Mouse (Mus musculus) embryonic facial prominence, embryonic 14.5 days (tissue): Measurements from ENCODE around the gene Dll1. TPM values are rescaled to one million over a fixed set of nuclear protein-coding genes. Genes with fewer than 3 reads are reported as not detected.

ENCODE experiments used
- ATAC-seq: fragments of 200-750 bp; cut with Nextera tagmentation; 2 replicates; pipeline ENCODE4 v1.8.0; 2017; ENCODE audit warnings: low read depth, moderate number of reproducible peaks, moderate TSS enrichment
- DNase-seq: peaks from one replicate; pipeline ENCODE4 v3.0.0-alpha.2; 2015; ENCODE audit warnings: low spot score
- H3K27ac ChIP-seq: fragments of 300-500 bp; sonication (generic); replicated peaks from 2 replicates; pipeline ENCODE4 v1.5.1; 2014; ENCODE audit warnings: low read depth, mild to moderate bottlenecking, low read length, moderate library complexity
- H3K27me3 ChIP-seq: fragments of 300-500 bp; sonication (generic); replicated peaks from 2 replicates; pipeline ENCODE4 v1.6.1; 2014; ENCODE audit warnings: low read length; ENCODE audit not compliant: control insufficient read depth, insufficient read depth
- H3K36me3 ChIP-seq: fragments of 300-500 bp; sonication (generic); 2 replicates; pipeline ENCODE4 v1.6.1; 2014; ENCODE audit warnings: low read length, mixed read lengths; ENCODE audit not compliant: control insufficient read depth, insufficient read depth
- H3K4me1 ChIP-seq: fragments of 300-500 bp; sonication (generic); 2 replicates; pipeline ENCODE4 v1.6.1; 2014; ENCODE audit warnings: antibody characterized with exemption, low read length; ENCODE audit not compliant: control insufficient read depth, insufficient read depth
- H3K4me2 ChIP-seq: fragments of 300-500 bp; sonication (generic); 2 replicates; pipeline ENCODE4 v1.6.1; 2014; ENCODE audit warnings: low read depth, mild to moderate bottlenecking, low read length, moderate library complexity, mixed read lengths
- H3K4me3 ChIP-seq: fragments of 300-500 bp; sonication (generic); 2 replicates; pipeline ENCODE4 v1.5.1; 2014; ENCODE audit warnings: low read depth, mild to moderate bottlenecking, low read length
- H3K9ac ChIP-seq: fragments of 300-500 bp; sonication (generic); 2 replicates; pipeline ENCODE4 v1.6.1; 2014; ENCODE audit warnings: low read depth, mild to moderate bottlenecking, low read length, moderate library complexity, mixed read lengths
- H3K9me3 ChIP-seq: fragments of 300-500 bp; sonication (generic); 2 replicates; pipeline ENCODE4 v1.6.1; 2016; ENCODE audit warnings: low read length; ENCODE audit not compliant: control insufficient read depth
- WGBS: fragments of 180-500 bp; shearing (Covaris S2); extraction: QIAGEN DNeasy Blood & Tissue Kit; methylation state at CpG from one replicate; pipeline ENCODE4 v1.1.7; 2014; 5-methylcytosine and 5-hydroxymethylcytosine counted together
- polyA plus RNA-seq: library from polyadenylated mRNA; unstranded; fragments of >200 nt; fragmentation: Nextera tagmentation; extraction: Ambion mirVana; gene quantifications from 2 replicates; pipeline ENCODE4 v1.2.1, GENCODE M21; 2014

Gene Dll1
- polyA plus RNA-seq, 1 experiment from 2014 or later: 8.7 TPM

DNA sequence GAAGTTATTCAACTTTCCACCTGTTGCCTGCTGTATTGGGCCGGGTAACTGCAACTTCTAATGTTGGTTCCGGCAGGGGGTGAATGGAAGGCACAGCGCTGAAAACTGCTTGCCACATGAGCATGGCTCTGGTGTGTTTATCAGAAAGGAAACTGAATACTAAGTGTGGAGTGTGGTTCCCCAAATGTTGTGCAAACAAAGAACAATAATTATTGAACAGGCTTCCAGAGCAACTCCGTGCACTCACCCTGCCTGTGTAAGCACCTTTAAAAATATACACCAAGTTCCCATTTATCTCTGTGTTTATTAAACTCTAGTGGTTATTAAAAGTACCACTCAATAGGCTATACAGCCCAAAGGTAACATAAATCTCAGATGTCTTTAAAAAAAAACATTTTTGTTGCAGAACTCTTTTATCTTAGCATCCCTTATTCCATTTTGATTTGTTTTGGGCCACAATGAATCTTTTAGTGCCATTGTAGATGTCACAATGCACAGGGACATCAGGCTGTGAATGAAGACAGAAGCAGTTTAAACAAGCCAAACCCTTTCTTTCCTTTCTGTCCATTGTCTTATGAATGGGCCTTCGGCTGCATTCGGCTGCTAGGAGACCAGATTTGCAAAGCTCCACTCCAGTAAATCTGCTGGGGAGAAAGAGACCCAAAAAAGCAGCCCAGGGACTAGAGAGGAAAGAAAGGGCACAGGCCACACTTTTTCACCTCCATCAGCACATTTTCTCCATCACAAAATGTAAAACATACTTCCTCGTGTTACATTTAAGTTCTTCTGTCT is 5.4 kb upstream of the Dll1 start:
- no peak for DNase-seq

DNA sequence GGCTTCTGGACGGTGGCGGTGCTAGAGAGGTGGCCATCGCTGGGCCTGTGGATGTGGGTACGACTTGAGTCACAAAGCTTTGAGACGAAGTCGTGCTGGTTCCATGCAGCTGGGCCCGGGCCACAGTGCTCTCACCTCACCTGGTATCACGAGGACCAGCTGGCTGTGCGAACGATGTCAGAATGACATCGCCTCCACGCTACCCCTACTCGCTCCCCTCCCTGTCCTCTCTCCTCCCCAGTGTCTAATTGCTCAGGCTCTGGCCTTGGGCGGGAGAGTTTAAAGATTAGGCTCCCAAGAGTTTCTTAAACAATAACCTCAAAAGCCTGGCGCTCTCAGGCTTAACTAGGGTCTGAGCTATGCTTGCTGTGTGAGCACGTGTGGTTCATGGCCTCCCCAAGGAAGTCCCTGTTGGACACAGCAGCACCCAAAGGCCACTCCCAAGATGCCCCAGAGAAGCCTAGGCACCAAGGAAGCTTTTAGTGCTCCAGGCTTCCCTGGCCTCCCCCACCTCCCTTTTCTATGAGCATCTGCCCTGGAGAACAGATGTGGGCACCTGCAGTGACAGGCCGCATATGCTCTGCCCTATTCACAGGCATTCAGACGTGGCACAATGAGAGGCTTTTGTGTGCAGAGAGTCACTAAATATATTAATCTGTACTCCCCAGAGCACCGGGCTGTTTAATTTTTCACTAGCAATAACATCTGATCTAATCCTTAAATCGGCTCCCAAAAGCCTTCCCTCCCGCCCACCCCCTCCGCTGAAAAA is 4.6 kb upstream of the Dll1 start:
- ATAC-seq (peak; percentile 57; the same call in 1 of the 2 replicates), DNase-seq (peak; percentile 43)
- H3K9ac ChIP-seq: peak overlapping the region; percentile 58

More for the DNA sequence above, 5.4 kb upstream of the Dll1 start:
- Histone ChIP-seq H3K4me3 (no peak overlapping the region), H3K9ac (no peak overlapping the region), H3K9me3 (no peaks in the 10 kb centered on the region), H3K4me1 (peaks cover 14% of the 10 kb centered on the region), H3K36me3 (no peaks in the 10 kb centered on the region), H3K27ac (no peak overlapping the region), H3K4me2 (0 out of 2 replicates have a peak overlapping the region, but pooled peaks have one; percentile 95), H3K27me3 (peaks cover 54% of the 10 kb centered on the region)
- 37% methylated on average over 7 of the region's 7 CpGs for WGBS
- ATAC-seq: no peak

DNA sequence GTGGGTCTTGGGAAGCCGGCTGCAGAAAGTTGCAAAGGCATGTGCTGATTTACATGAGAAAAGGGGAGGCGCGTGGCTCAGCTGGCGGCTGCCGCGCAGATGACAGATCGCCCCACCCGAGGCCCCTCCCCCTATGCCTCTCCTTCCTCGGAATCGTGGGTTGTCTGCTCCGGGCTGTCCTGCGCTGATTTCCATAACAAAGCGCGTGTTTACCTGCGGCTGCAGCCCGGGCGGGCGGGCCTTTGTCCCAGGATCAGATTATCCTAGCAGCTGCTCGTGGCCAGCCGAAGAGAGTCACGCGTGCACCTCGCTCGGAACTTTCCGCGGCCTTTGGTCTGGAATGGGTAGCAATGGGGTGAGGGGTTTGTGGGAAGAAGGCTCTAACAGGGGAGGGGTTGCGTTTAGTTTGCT is 4.0 kb upstream of the Dll1 start:
- Histone ChIP-seq H3K36me3 (no peaks in the 10 kb centered on the region), H3K4me2 (peak overlapping the region; percentile 95), H3K27ac (no peak overlapping the region), H3K27me3 (peaks cover 65% of the 10 kb centered on the region), H3K9me3 (no peaks in the 10 kb centered on the region), H3K4me3 (peak overlapping the region; percentile 47), H3K9ac (peak overlapping the region; percentile 58), H3K4me1 (peaks cover 20% of the 10 kb centered on the region)
- WGBS: 1% methylated on average over 20 of the region's 27 CpGs
- ATAC-seq (peak; percentile 37; the same call in 1 of the 2 replicates), DNase-seq (peak; percentile 81)

More for the DNA sequence above, 4.6 kb upstream of the Dll1 start:
- Histone ChIP-seq H3K4me1 (peaks cover 20% of the 10 kb centered on the region), H3K9me3 (no peaks in the 10 kb centered on the region), H3K27me3 (peaks cover 62% of the 10 kb centered on the region), H3K27ac (no peak overlapping the region), H3K36me3 (no peaks in the 10 kb centered on the region), H3K4me2 (peak overlapping the region; percentile 95), H3K4me3 (peak overlapping the region; percentile 47)
- 7% methylated on average over 22 of the region's 22 CpGs for WGBS

GRCm38 (mm10) chr17:15379741-15380526 is 3.3 kb upstream of the Dll1 start:
- Histone ChIP-seq H3K9ac (peak overlapping the region; percentile 58; the same call in 1 of the 2 replicates), H3K9me3 (no peaks in the 10 kb centered on the region), H3K36me3 (no peaks in the 10 kb centered on the region), H3K4me1 (peaks cover 20% of the 10 kb centered on the region), H3K27me3 (peaks cover 72% of the 10 kb centered on the region), H3K4me3 (peak overlapping the region; percentile 47), H3K4me2 (peak overlapping the region; percentile 95), H3K27ac (no peak overlapping the region)
- 10% methylated on average over 17 of the region's 17 CpGs for WGBS
- ATAC-seq (no peak), DNase-seq (peak; percentile 36)

GRCm38 (mm10) chr17:15378413-15379109 is 1.9 kb upstream of the Dll1 start:
- no peak overlapping the region for H3K4me3 ChIP-seq
- no peaks in the 10 kb centered on the region for H3K9me3 ChIP-seq
- WGBS: 13% methylated on average over 15 of the region's 15 CpGs
- H3K36me3 ChIP-seq: no peaks in the 10 kb centered on the region
- no peak overlapping the region for H3K9ac ChIP-seq
- H3K4me2 ChIP-seq: no peak overlapping the region
- H3K27me3 ChIP-seq: peaks cover 86% of the 10 kb centered on the region
- H3K27ac ChIP-seq: no peak overlapping the region
- DNase-seq (no peak), ATAC-seq (no peak)
- H3K4me1 ChIP-seq: peaks cover 23% of the 10 kb centered on the region

- Histone ChIP-seq H3K4me2 (no peak overlapping the region), H3K27me3 (peaks cover 91% of the 10 kb centered on the region), H3K4me1 (peaks cover 23% of the 10 kb centered on the region), H3K9ac (no peak overlapping the region), H3K4me3 (no peak overlapping the region), H3K27ac (no peak overlapping the region), H3K9me3 (no peaks in the 10 kb centered on the region), H3K36me3 (no peaks in the 10 kb centered on the region)
- WGBS: 0% methylated on average over 1 of the region's 1 CpGs
- ATAC-seq (no peak), DNase-seq (peak; percentile 83)
Observed at GRCm38 (mm10) chr17:15377901-15378300, 1.2 kb upstream of the Dll1 start.

GRCm38 (mm10) chr17:15375701-15376493 is 775 bp downstream of the Dll1 start:
- Histone ChIP-seq H3K36me3 (no peaks in the 10 kb centered on the region), H3K4me1 (peaks cover 18% of the 10 kb centered on the region), H3K4me2 (peak overlapping the region; percentile 99), H3K27ac (peak overlapping the region; percentile 39; the same call in 1 of the 2 replicates), H3K9me3 (no peaks in the 10 kb centered on the region), H3K4me3 (peak overlapping the region; percentile 59), H3K9ac (peak overlapping the region; percentile 60), H3K27me3 (peaks cover 83% of the 10 kb centered on the region)
- DNase-seq: peak; percentile 86
- WGBS: 0% methylated on average over 43 of the region's 69 CpGs
- ATAC-seq: peak; percentile 34
